Mouse (Mus musculus) adrenal gland, postnatal 14 days (tissue): ENCODE data around the gene Gm6367. TPM values are rescaled to one million over a fixed set of nuclear protein-coding genes. Genes with fewer than 3 reads are reported as not detected.
"Not testable (repeated sequence)": the region's sequence is repeated elsewhere in the genome, so short reads cannot be mapped to it uniquely, and the experiment has no call there.

Experiments used
- DNase-seq: peaks from one replicate; pipeline ENCODE4 v3.0.0; 2021; ENCODE audit warnings: mixed read lengths
- long read RNA-seq, 2 experiments: library from polyadenylated mRNA; stranded (forward); transcript quantifications; one replicate each; pipeline ENCODE4 v2.0.0; 2021
- total RNA-seq: library from RNA; stranded (reverse); gene quantifications from 2 replicates; pipeline ENCODE4 v1.2.3, GENCODE M21; 2021

The Gm6367 gene
- total RNA-seq = not detected in 2 replicates
- long read RNA-seq, experiment 1 = 0 reads
- long read RNA-seq, experiment 2 = 0 reads

DNA sequence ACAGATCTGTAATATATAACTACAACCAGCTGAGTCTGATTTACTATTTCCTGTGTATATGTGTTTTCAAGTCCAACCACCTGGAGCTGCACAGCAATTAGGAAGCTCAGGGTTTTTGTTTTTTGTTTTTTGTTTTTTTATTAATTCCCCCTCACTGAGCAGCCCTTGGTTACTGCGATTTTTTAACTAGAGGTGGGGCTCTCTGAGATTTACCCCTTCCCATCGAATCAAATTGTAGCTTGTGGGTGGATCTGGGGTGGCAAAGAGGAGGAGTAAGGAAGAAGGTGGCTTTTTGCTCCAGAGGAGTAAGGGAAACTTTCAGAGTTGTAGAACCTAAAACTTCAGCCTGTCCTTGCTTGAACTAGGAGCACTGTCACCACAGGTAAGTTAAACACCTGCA lies at the start of gene Gm6367:
TSS of gene Gm6367 (plus strand) at position 301 of the 400 bp plus-strand sequence.
- not testable (repeated sequence) for DNase-seq

Other genes starting within 250 kb of the Gm6367 start
- gene Gm3183, start 123.2 kb upstream of the Gm6367 start, total RNA-seq = not detected in 2 replicates
- not detected in 2 replicates for gene Gm7942, start 118.3 kb downstream of the Gm6367 start, total RNA-seq
- gene Gm16513, start 194.0 kb downstream of the Gm6367 start, total RNA-seq = not detected in 2 replicates